Mouse (Mus musculus) MEL (cell line): ENCODE results near the gene Gm17359. TPM values are rescaled to one million over a fixed set of nuclear protein-coding genes. Genes with fewer than 3 reads are reported as not detected.

Experiments used
- DNase-seq: peaks from one replicate; pipeline ENCODE4 v3.0.0; 2011; ENCODE audit warnings: low read depth, low spot score
- H3K27ac ChIP-seq: 2 replicates; pipeline ENCODE4 v1.5.1; 2012; ENCODE audit warnings: low read depth, mild to moderate bottlenecking, control low read depth, low read length, moderate library complexity; ENCODE audit not compliant: control insufficient read depth
- H3K27me3 ChIP-seq, 2 experiments: fragments of 150-350 bp in 1 of 2; sonication (generic) in 1 of 2; 2 replicates each; pipeline ENCODE4 v1.6.1; 2012; ENCODE audit warnings: low read length in 2 of 2, mild to moderate bottlenecking in 2 of 2, improper control_type of control experiment in 1 of 2, moderate library complexity in 1 of 2; ENCODE audit not compliant: insufficient read depth in 2 of 2, control insufficient read depth in 1 of 2
- H3K36me3 ChIP-seq, 2 experiments: 2 replicates each; pipeline ENCODE4 v1.6.1; 2012 to 2014; ENCODE audit warnings: low read length in 2 of 2, improper control_type of control experiment in 1 of 2, inconsistent platforms in 1 of 2, mild to moderate bottlenecking in 1 of 2; ENCODE audit not compliant: insufficient read depth in 2 of 2, control insufficient read depth in 1 of 2
- H3K4me1 ChIP-seq, 2 experiments: fragments of 150-350 bp in 1 of 2; sonication (generic) in 1 of 2; 2 replicates each; pipeline ENCODE4 v1.6.1; 2012; ENCODE audit warnings: low read length in 2 of 2, improper control_type of control experiment in 1 of 2, mild to moderate bottlenecking in 1 of 2; ENCODE audit not compliant: insufficient read depth in 2 of 2, control insufficient read depth in 1 of 2
- H3K4me3 ChIP-seq, 2 experiments: fragments of 150-350 bp in 1 of 2; sonication (generic) in 1 of 2; 2 replicates each; pipeline ENCODE4 v1.5.1; 2012; ENCODE audit warnings: low read depth in 2 of 2, low read length in 2 of 2, mild to moderate bottlenecking in 2 of 2, moderate library complexity in 2 of 2, control low read depth in 1 of 2, improper control_type of control experiment in 1 of 2; ENCODE audit not compliant: control insufficient read depth in 1 of 2, insufficient read depth in 1 of 2
- H3K79me2 ChIP-seq: 2 replicates; pipeline ENCODE4 v1.6.1; 2012; ENCODE audit warnings: mild to moderate bottlenecking, low read length, moderate library complexity; ENCODE audit not compliant: control insufficient read depth, poor library complexity, insufficient read depth
- H3K9ac ChIP-seq: 2 replicates; pipeline ENCODE4 v1.6.1; 2012; ENCODE audit warnings: low read depth, mild to moderate bottlenecking, control low read depth, low read length, moderate library complexity; ENCODE audit not compliant: control insufficient read depth, poor library complexity, severe bottlenecking
- H3K9me3 ChIP-seq: fragments of 150-350 bp; sonication (generic); replicated peaks from 2 replicates; pipeline ENCODE4 v1.6.1; 2012; ENCODE audit warnings: mild to moderate bottlenecking, low read length, improper control_type of control experiment, moderate library complexity; ENCODE audit not compliant: insufficient read depth
- E2F4 ChIP-seq: IDR thresholded peaks from 2 replicates; pipeline ENCODE4 v1.6.1; 2011; ENCODE audit warnings: low read depth, low read length, improper control_type of control experiment, borderline replicate concordance
- ETS1 ChIP-seq: IDR thresholded peaks from 2 replicates; pipeline ENCODE4 v1.6.1; 2012; ENCODE audit warnings: low read depth, mild to moderate bottlenecking, inconsistent platforms, low read length, improper control_type of control experiment, moderate library complexity
- GABPA ChIP-seq: IDR thresholded peaks from 2 replicates; pipeline ENCODE4 v1.6.1; 2012; ENCODE audit warnings: low read depth, mild to moderate bottlenecking, inconsistent platforms, low read length, improper control_type of control experiment, moderate library complexity
- MEF2A ChIP-seq: IDR thresholded peaks from 2 replicates; pipeline ENCODE4 v1.6.1; 2014; ENCODE audit warnings: low read depth, mild to moderate bottlenecking, inconsistent platforms, low read length, improper control_type of control experiment; ENCODE audit not compliant: poor library complexity, insufficient replicate concordance, severe bottlenecking; ENCODE audit errors: extremely low read depth
- MXI1 ChIP-seq: IDR thresholded peaks from 2 replicates; pipeline ENCODE4 v1.6.1; 2011; ENCODE audit warnings: mild to moderate bottlenecking, low read depth, low read length, improper control_type of control experiment
- MYC ChIP-seq: IDR thresholded peaks from 2 replicates; pipeline ENCODE4 v1.6.1; 2011; ENCODE audit warnings: low read depth, mild to moderate bottlenecking, low read length, improper control_type of control experiment, moderate library complexity
- NELFE ChIP-seq: IDR thresholded peaks from 2 replicates; pipeline ENCODE4 v1.6.1; 2011; ENCODE audit warnings: low read depth, low read length, improper control_type of control experiment
- POLR2A ChIP-seq, 2 experiments: IDR thresholded peaks; 2 replicates each; pipeline ENCODE4 v1.6.1; 2011 to 2012; ENCODE audit warnings: low read length in 2 of 2, mild to moderate bottlenecking in 2 of 2, control low read depth in 1 of 2, improper control_type of control experiment in 1 of 2, low read depth in 1 of 2, moderate library complexity in 1 of 2; ENCODE audit not compliant: control insufficient read depth in 1 of 2, insufficient read depth in 1 of 2, poor library complexity in 1 of 2
- POLR2AphosphoS2 ChIP-seq: IDR thresholded peaks from 2 replicates; pipeline ENCODE4 v1.6.1; 2011; ENCODE audit warnings: low read length, improper control_type of control experiment
- POLR2AphosphoS5 ChIP-seq: IDR thresholded peaks from 2 replicates; pipeline ENCODE4 v1.6.1; 2012; ENCODE audit warnings: low read depth, borderline replicate concordance, mild to moderate bottlenecking, inconsistent platforms, low read length, moderate library complexity, mixed read lengths
- TBP ChIP-seq: IDR thresholded peaks from 2 replicates; pipeline ENCODE4 v1.8.0; 2011; ENCODE audit warnings: low read depth, low read length, improper control_type of control experiment
- TCF12 ChIP-seq: IDR thresholded peaks from 2 replicates; pipeline ENCODE4 v1.6.1; 2014; ENCODE audit warnings: low read depth, mild to moderate bottlenecking, inconsistent platforms, low read length, improper control_type of control experiment, moderate library complexity
- USF1 ChIP-seq: IDR thresholded peaks from 2 replicates; pipeline ENCODE4 v1.6.1; 2014; ENCODE audit warnings: low read depth, mild to moderate bottlenecking, inconsistent platforms, low read length, improper control_type of control experiment, moderate library complexity
- ZC3H11A ChIP-seq: IDR thresholded peaks from 2 replicates; pipeline ENCODE4 v1.6.1; 2012; ENCODE audit warnings: low read depth, mild to moderate bottlenecking, inconsistent platforms, low read length, improper control_type of control experiment
- ZKSCAN1 ChIP-seq: IDR thresholded peaks from 2 replicates; pipeline ENCODE4 v1.6.1; 2012; ENCODE audit warnings: low read depth, mild to moderate bottlenecking, inconsistent platforms, low read length, improper control_type of control experiment, moderate library complexity
- ZNF384 ChIP-seq: IDR thresholded peaks from 2 replicates; pipeline ENCODE4 v1.6.1; 2012; ENCODE audit warnings: low read depth, mild to moderate bottlenecking, inconsistent platforms, low read length, improper control_type of control experiment
- polyA plus RNA-seq, 2 experiments: library from polyadenylated mRNA; stranded (reverse) in 1 of 2; unstranded in 1 of 2; fragments of >175 nt in 1 of 2; fragments of >200 nt in 1 of 2; gene quantifications; 2 replicates each; pipeline versions ENCODE4 v1.2.1 to v1.2.4; 2012; ENCODE audit warnings: low replicate concordance in 2 of 2, low read depth in 1 of 2; ENCODE audit not compliant: insufficient read length in 2 of 2, insufficient read depth in 1 of 2, missing spikeins in 1 of 2
- total RNA-seq: library from RNA; depleted of rRNA; stranded (reverse); fragments of 300-350 nt; gene quantifications from 2 replicates; pipeline ENCODE4 v1.2.3, GENCODE M21; 2012

The Gm17359 gene
- total and polyA plus RNA-seq, 3 experiments: 0.15 TPM; not detected in 2

- TF ChIP-seq TBP: no peak
- no peak for TF ChIP-seq ZKSCAN1
- no peak for TF ChIP-seq MYC
- TF ChIP-seq MEF2A: no peak
- DNase-seq: no peak
- Histone ChIP-seq H3K4me1 (no peaks in the 10 kb centered on the region), H3K4me3 (no peak overlapping the region), H3K9me3 (no peaks in the 10 kb centered on the region), H3K27me3 (no peaks in the 10 kb centered on the region), H3K36me3 (no peaks in the 10 kb centered on the region), H3K9ac (no peak overlapping the region), H3K27ac (no peak overlapping the region), H3K79me2 (no peaks in the 10 kb centered on the region)
Observed at GRCm38 (mm10) chr3:79452696-79453263, 116.3 kb downstream of the Gm17359 start.

- H3K4me1 ChIP-seq: no peaks in the 10 kb centered on the region
- no peak for DNase-seq
- H3K27me3 ChIP-seq: no peaks in the 10 kb centered on the region
- no peak overlapping the region for H3K9ac ChIP-seq
- no peaks in the 10 kb centered on the region for H3K9me3 ChIP-seq
- no peaks in the 10 kb centered on the region; a peak in 1 of 4 replicates for H3K36me3 ChIP-seq
- H3K4me3 ChIP-seq: no peak overlapping the region
- no peaks in the 10 kb centered on the region for H3K79me2 ChIP-seq
- no peak overlapping the region for H3K27ac ChIP-seq
- TF ChIP-seq POLR2A (IDR thresholded peaks at IDR 0.05; ENCODE audit: control insufficient read depth in 1 of 2, insufficient read depth in 1 of 2, low read depth in 1 of 2, low read length in 2 of 2, poor library complexity in 1 of 2): no peak
- TF ChIP-seq E2F4: no peak
- TF ChIP-seq POLR2AphosphoS5: no peak
- TF ChIP-seq MEF2A: no peak
- no peak for TF ChIP-seq ZC3H11A
- no peak for TF ChIP-seq MYC
- TF ChIP-seq ZKSCAN1: no peak
- no peak for TF ChIP-seq ZNF384
Observed at GRCm38 (mm10) chr3:79455761-79456160, 119.3 kb downstream of the Gm17359 start.

- H3K36me3 ChIP-seq: no peaks in the 10 kb centered on the region; a peak in 1 of 4 replicates
- no peak for DNase-seq
- H3K9me3 ChIP-seq: no peaks in the 10 kb centered on the region
- no peak overlapping the region for H3K9ac ChIP-seq
- no peaks in the 10 kb centered on the region for H3K27me3 ChIP-seq
- no peak for TF ChIP-seq TBP
- TF ChIP-seq MXI1: no peak
- TF ChIP-seq GABPA: no peak
- no peak for TF ChIP-seq ETS1
- TF ChIP-seq NELFE: no peak
- TF ChIP-seq POLR2AphosphoS2: no peak
- TF ChIP-seq TCF12: no peak
- TF ChIP-seq USF1: no peak
- no peaks in the 10 kb centered on the region for H3K4me1 ChIP-seq
- H3K4me3 ChIP-seq: no peak overlapping the region
- H3K79me2 ChIP-seq: no peaks in the 10 kb centered on the region
- no peak overlapping the region for H3K27ac ChIP-seq
Observed at GRCm38 (mm10) chr3:79458651-79459275, 122.3 kb downstream of the Gm17359 start.
